Mouse (Mus musculus) myocyte (in vitro differentiated cells): ENCODE measurements around the gene Gpi1.

Experiments used
- CEBPB ChIP-seq: IDR thresholded peaks from 2 replicates; pipeline ENCODE4 v1.6.1; 2011; ENCODE audit warnings: mild to moderate bottlenecking, moderate library complexity; ENCODE audit not compliant: poor library complexity, insufficient read depth, severe bottlenecking
- E2F4 ChIP-seq: IDR thresholded peaks from one replicate; pipeline ENCODE4 v1.6.1; 2011; ENCODE audit warnings: mild to moderate bottlenecking, control low read depth, moderate library complexity; ENCODE audit not compliant: insufficient read depth
- MAX ChIP-seq: IDR thresholded peaks from one replicate; pipeline ENCODE4 v1.6.1; 2011; ENCODE audit warnings: low read depth, mild to moderate bottlenecking, control low read depth
- MYOG ChIP-seq, 3 experiments: IDR thresholded peaks; one replicate each; pipeline ENCODE4 v1.6.1; 2011; ENCODE audit warnings: control low read depth in 2 of 3, low read depth in 2 of 3, mild to moderate bottlenecking in 2 of 3; ENCODE audit not compliant: insufficient read length in 2 of 3, control insufficient read depth in 1 of 3, insufficient read depth in 1 of 3
- POLR2A ChIP-seq: IDR thresholded peaks from one replicate; pipeline ENCODE4 v1.6.1; 2011; ENCODE audit warnings: low read depth, mild to moderate bottlenecking, control low read depth, moderate library complexity; ENCODE audit not compliant: insufficient read length
- POLR2AphosphoS2 ChIP-seq: IDR thresholded peaks from one replicate; pipeline ENCODE4 v1.6.1; 2011; ENCODE audit warnings: low read depth, control low read depth; ENCODE audit not compliant: insufficient read length
- REST ChIP-seq: IDR thresholded peaks from one replicate; pipeline ENCODE4 v1.6.1; 2011; ENCODE audit warnings: mild to moderate bottlenecking, control low read depth, moderate library complexity; ENCODE audit not compliant: insufficient read depth, insufficient read length
- SRF ChIP-seq: IDR thresholded peaks from one replicate; pipeline ENCODE4 v1.6.1; 2011; ENCODE audit warnings: low read depth; ENCODE audit not compliant: control insufficient read depth, insufficient read length
- TCF12 ChIP-seq: IDR thresholded peaks from one replicate; pipeline ENCODE4 v1.6.1; 2011; ENCODE audit warnings: mild to moderate bottlenecking, control low read depth; ENCODE audit not compliant: poor library complexity, insufficient read depth, severe bottlenecking
- USF1 ChIP-seq: IDR thresholded peaks from one replicate; pipeline ENCODE4 v1.6.1; 2011; ENCODE audit warnings: low read depth, mild to moderate bottlenecking, control low read depth, moderate library complexity

- TF ChIP-seq POLR2A = no peak
- TF ChIP-seq TCF12 = no peak
- TF ChIP-seq USF1 = no peak
- TF ChIP-seq MAX = no peak
- TF ChIP-seq REST = no peak
- TF ChIP-seq POLR2AphosphoS2 = no peak
- TF ChIP-seq SRF = no peak
- no peak for TF ChIP-seq CEBPB
- no peak for TF ChIP-seq E2F4
- TF ChIP-seq MYOG (IDR thresholded peaks at IDR 0.05; ENCODE audit: control insufficient read depth in 1 of 3, insufficient read depth in 1 of 3, insufficient read length in 2 of 3, low read depth in 2 of 3) = no peak
These were observed 28.3 kb upstream of the Gpi1 start for GRCm38 (mm10) chr7:34258407-34258806.
